Mouse (Mus musculus): ENCODE measurements around the gene Znrf4. TPM values are rescaled to one million over a fixed set of nuclear protein-coding genes. Genes with fewer than 3 reads are reported as not detected.

Gene Znrf4
- polyA plus RNA-seq, 1 experiment from 2014 or later = not detected

- Histone ChIP-seq H3K4me2 (peak overlapping the region; percentile 98), H3K9me3 (replicated peaks; ENCODE audit: control insufficient read depth, low read length) (no peaks in the 10 kb centered on the region), H3K4me3 (ENCODE audit: low read depth, low read length) (peak overlapping the region; percentile 75), H3K9ac (ENCODE audit: low read depth, low read length) (peak overlapping the region; percentile 88), H3K36me3 (ENCODE audit: control insufficient read depth, insufficient read depth, low read length) (no peaks in the 10 kb centered on the region), H3K4me1 (ENCODE audit: control insufficient read depth, insufficient read depth, low read length) (peaks cover 35% of the 10 kb centered on the region), H3K27me3 (ENCODE audit: control insufficient read depth, insufficient read depth, low read length) (peaks cover 46% of the 10 kb centered on the region), H3K27ac (ENCODE audit: low read depth, low read length) (peak overlapping the region; percentile 50)
- 1% methylated on average over 65 of the region's 66 CpGs for WGBS (ENCODE audit: insufficient replicate concordance)
- ATAC-seq (replicated peaks; ENCODE audit: insufficient number of reproducible peaks, low FRiP score, low TSS enrichment) = peak; percentile 15; the same call in 1 of the 2 replicates
These were observed 36.4 kb downstream of the Znrf4 start for GRCm38 (mm10) chr17:56475584-56476401.

- Histone ChIP-seq H3K4me1 (ENCODE audit: control insufficient read depth, insufficient read depth, low read length) (peaks cover 43% of the 10 kb centered on the region), H3K9me3 (replicated peaks; ENCODE audit: control insufficient read depth, low read length) (no peaks in the 10 kb centered on the region), H3K4me3 (ENCODE audit: low read depth, low read length) (peak overlapping the region; percentile 75), H3K9ac (ENCODE audit: low read depth, low read length) (peak overlapping the region; percentile 88), H3K36me3 (ENCODE audit: control insufficient read depth, insufficient read depth, low read length) (no peaks in the 10 kb centered on the region), H3K4me2 (peak overlapping the region; percentile 98), H3K27ac (ENCODE audit: low read depth, low read length) (no peak overlapping the region), H3K27me3 (ENCODE audit: control insufficient read depth, insufficient read depth, low read length) (peaks cover 46% of the 10 kb centered on the region)
- ATAC-seq (replicated peaks; ENCODE audit: insufficient number of reproducible peaks, low FRiP score, low TSS enrichment) = no peak
- WGBS (ENCODE audit: insufficient replicate concordance) = 1% methylated on average over 24 of the region's 24 CpGs
These were observed 37.2 kb downstream of the Znrf4 start for GRCm38 (mm10) chr17:56474831-56475581.

- Histone ChIP-seq H3K36me3 (ENCODE audit: control insufficient read depth, insufficient read depth, low read length) (no peaks in the 10 kb centered on the region), H3K4me3 (ENCODE audit: low read depth, low read length) (peak overlapping the region; percentile 75), H3K9me3 (replicated peaks; ENCODE audit: control insufficient read depth, low read length) (no peaks in the 10 kb centered on the region), H3K4me2 (peak overlapping the region; percentile 98), H3K27me3 (ENCODE audit: control insufficient read depth, insufficient read depth, low read length) (peaks cover 46% of the 10 kb centered on the region), H3K27ac (ENCODE audit: low read depth, low read length) (no peak overlapping the region), H3K9ac (ENCODE audit: low read depth, low read length) (peak overlapping the region; percentile 88), H3K4me1 (ENCODE audit: control insufficient read depth, insufficient read depth, low read length) (peaks cover 49% of the 10 kb centered on the region)
- no peak for ATAC-seq (replicated peaks; ENCODE audit: insufficient number of reproducible peaks, low FRiP score, low TSS enrichment)
- WGBS (ENCODE audit: insufficient replicate concordance) = 5% methylated on average over 32 of the region's 32 CpGs
These were observed 37.9 kb downstream of the Znrf4 start for GRCm38 (mm10) chr17:56474311-56474830.

- Histone ChIP-seq H3K27me3 (ENCODE audit: control insufficient read depth, insufficient read depth, low read length) (peaks cover 46% of the 10 kb centered on the region), H3K27ac (ENCODE audit: low read depth, low read length) (no peak overlapping the region), H3K4me3 (ENCODE audit: low read depth, low read length) (peak overlapping the region; percentile 75), H3K4me2 (peak overlapping the region; percentile 98), H3K36me3 (ENCODE audit: control insufficient read depth, insufficient read depth, low read length) (0 out of 2 replicates have a peak, but pooled peaks cover 2% of the 10 kb centered on the region), H3K9ac (ENCODE audit: low read depth, low read length) (peak overlapping the region; percentile 54; the same call in 1 of the 2 replicates), H3K9me3 (replicated peaks; ENCODE audit: control insufficient read depth, low read length) (no peaks in the 10 kb centered on the region), H3K4me1 (ENCODE audit: control insufficient read depth, insufficient read depth, low read length) (peaks cover 57% of the 10 kb centered on the region)
- WGBS (ENCODE audit: insufficient replicate concordance) = 4% methylated on average over 11 of the region's 11 CpGs
- ATAC-seq (replicated peaks; ENCODE audit: insufficient number of reproducible peaks, low FRiP score, low TSS enrichment) = no peak
These were observed 38.7 kb downstream of the Znrf4 start for GRCm38 (mm10) chr17:56473611-56473905.

GRCm38 (mm10) chr17:56472733-56473610 is 39.3 kb downstream of the Znrf4 start:
- Histone ChIP-seq H3K4me1 (ENCODE audit: control insufficient read depth, insufficient read depth, low read length) (peaks cover 58% of the 10 kb centered on the region), H3K9ac (ENCODE audit: low read depth, low read length) (peak overlapping the region; percentile 54; the same call in 1 of the 2 replicates), H3K4me2 (peak overlapping the region; percentile 98), H3K27ac (ENCODE audit: low read depth, low read length) (no peak overlapping the region), H3K36me3 (ENCODE audit: control insufficient read depth, insufficient read depth, low read length) (0 out of 2 replicates have a peak, but pooled peaks cover 2% of the 10 kb centered on the region), H3K27me3 (ENCODE audit: control insufficient read depth, insufficient read depth, low read length) (peaks cover 46% of the 10 kb centered on the region), H3K4me3 (ENCODE audit: low read depth, low read length) (peak overlapping the region; percentile 75), H3K9me3 (replicated peaks; ENCODE audit: control insufficient read depth, low read length) (no peaks in the 10 kb centered on the region)
- ATAC-seq (replicated peaks; ENCODE audit: insufficient number of reproducible peaks, low FRiP score, low TSS enrichment) = no peak
- 2% methylated on average over 50 of the region's 50 CpGs for WGBS (ENCODE audit: insufficient replicate concordance)

GRCm38 (mm10) chr17:56472121-56472520 is 40.1 kb downstream of the Znrf4 start:
- Histone ChIP-seq H3K9me3 (replicated peaks; ENCODE audit: control insufficient read depth, low read length) (no peaks in the 10 kb centered on the region), H3K9ac (ENCODE audit: low read depth, low read length) (no peak overlapping the region), H3K4me2 (peak overlapping the region; percentile 98), H3K27me3 (ENCODE audit: control insufficient read depth, insufficient read depth, low read length) (peaks cover 43% of the 10 kb centered on the region), H3K27ac (ENCODE audit: low read depth, low read length) (no peak overlapping the region), H3K4me1 (ENCODE audit: control insufficient read depth, insufficient read depth, low read length) (peaks cover 58% of the 10 kb centered on the region), H3K36me3 (ENCODE audit: control insufficient read depth, insufficient read depth, low read length) (0 out of 2 replicates have a peak, but pooled peaks cover 2% of the 10 kb centered on the region), H3K4me3 (ENCODE audit: low read depth, low read length) (peak overlapping the region; percentile 75)
- 7% methylated on average over 16 of the region's 16 CpGs for WGBS (ENCODE audit: insufficient replicate concordance)
- no peak for ATAC-seq (replicated peaks; ENCODE audit: insufficient number of reproducible peaks, low FRiP score, low TSS enrichment)

- Histone ChIP-seq H3K27ac (ENCODE audit: low read depth, low read length) (no peak overlapping the region), H3K9me3 (replicated peaks; ENCODE audit: control insufficient read depth, low read length) (no peaks in the 10 kb centered on the region), H3K4me1 (ENCODE audit: control insufficient read depth, insufficient read depth, low read length) (peaks cover 58% of the 10 kb centered on the region), H3K9ac (ENCODE audit: low read depth, low read length) (no peak overlapping the region), H3K36me3 (ENCODE audit: control insufficient read depth, insufficient read depth, low read length) (0 out of 2 replicates have a peak, but pooled peaks cover 2% of the 10 kb centered on the region), H3K4me3 (ENCODE audit: low read depth, low read length) (0 out of 2 replicates have a peak overlapping the region, but pooled peaks have one; percentile 3), H3K4me2 (no peak overlapping the region), H3K27me3 (ENCODE audit: control insufficient read depth, insufficient read depth, low read length) (peaks cover 43% of the 10 kb centered on the region)
- no peak for ATAC-seq (replicated peaks; ENCODE audit: insufficient number of reproducible peaks, low FRiP score, low TSS enrichment)
- WGBS (ENCODE audit: insufficient replicate concordance) = 56% methylated on average over 5 of the region's 5 CpGs
These were observed 41.1 kb downstream of the Znrf4 start for GRCm38 (mm10) chr17:56471136-56471535.

- 0 out of 2 replicates have a peak, but pooled peaks cover 2% of the 10 kb centered on the region for H3K36me3 ChIP-seq (ENCODE audit: control insufficient read depth, insufficient read depth, low read length)
- peak overlapping the region; percentile 41 for H3K4me3 ChIP-seq (ENCODE audit: low read depth, low read length)
- H3K4me2 ChIP-seq = peak overlapping the region; percentile 67
- no peaks in the 10 kb centered on the region for H3K9me3 ChIP-seq (replicated peaks; ENCODE audit: control insufficient read depth, low read length)
- H3K27me3 ChIP-seq (ENCODE audit: control insufficient read depth, insufficient read depth, low read length) = peaks cover 39% of the 10 kb centered on the region
- peaks cover 58% of the 10 kb centered on the region for H3K4me1 ChIP-seq (ENCODE audit: control insufficient read depth, insufficient read depth, low read length)
- peak overlapping the region; percentile 66; the same call in 1 of the 2 replicates for H3K9ac ChIP-seq (ENCODE audit: low read depth, low read length)
- no peak overlapping the region for H3K27ac ChIP-seq (ENCODE audit: low read depth, low read length)
- WGBS (ENCODE audit: insufficient replicate concordance) = 18% methylated on average over 10 of the region's 10 CpGs
- no peak for ATAC-seq (replicated peaks; ENCODE audit: insufficient number of reproducible peaks, low FRiP score, low TSS enrichment)
These were observed 41.7 kb downstream of the Znrf4 start for GRCm38 (mm10) chr17:56470571-56470970.

All from heart, embryonic 11.5 days (tissue).